Mouse (Mus musculus): ENCODE data around the gene Lrrc72.

Lrrc72 gene

GRCm38 (mm10) chr12:36253298-36253697 lies at the start of gene Lrrc72:
Gene Lrrc72 (minus strand): TSS chr12:36253398.
- WGBS: 97% methylated on average over 9 of the region's 9 CpGs

DNA sequence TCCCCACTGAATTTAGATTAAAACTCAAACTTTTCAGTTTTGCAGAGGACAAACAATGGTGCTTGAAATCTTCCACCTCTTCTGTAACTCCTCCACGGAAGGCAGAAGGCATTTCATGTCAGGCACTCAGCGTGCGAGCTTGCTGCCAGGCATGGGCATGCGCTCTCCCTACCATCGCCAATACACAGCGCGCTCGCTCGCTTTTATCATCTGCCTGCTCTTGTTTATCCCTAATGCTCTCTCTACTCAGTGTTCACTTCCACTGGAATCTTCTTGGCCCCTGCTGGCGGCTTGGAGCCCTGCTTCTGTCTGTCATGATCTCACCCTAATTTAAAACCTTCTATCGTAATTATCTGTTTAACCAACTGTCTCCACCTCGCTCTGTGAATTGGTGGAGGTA lies 49.1 kb upstream of the Lrrc72 start:
- WGBS: 38% methylated on average over 12 of the region's 12 CpGs

GRCm38 (mm10) chr12:36291346-36291745 lies 38.1 kb upstream of the Lrrc72 start:
- 68% methylated on average over 6 of the region's 6 CpGs for WGBS

DNA sequence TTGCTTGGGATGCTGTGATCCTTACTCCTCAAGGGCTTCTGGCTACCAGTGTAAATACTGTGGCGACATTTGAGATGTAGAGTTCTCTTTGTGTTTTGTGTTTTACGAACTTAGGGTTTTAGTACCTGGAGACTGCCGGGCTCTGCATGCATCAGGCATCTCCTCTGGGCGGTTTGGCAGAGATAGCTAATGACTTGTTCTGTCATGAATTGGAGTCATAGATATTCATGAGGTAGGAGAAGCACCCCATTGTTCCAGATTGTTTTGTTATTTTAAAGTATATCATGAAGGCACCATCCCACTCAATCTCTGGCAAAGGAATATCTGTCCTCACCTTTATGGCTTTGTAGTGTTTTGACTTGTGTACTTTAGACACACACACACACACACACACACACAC lies 37.3 kb upstream of the Lrrc72 start:
- WGBS: 81% methylated on average over 4 of the region's 4 CpGs

GRCm38 (mm10) chr12:36289634-36290033 lies 36.4 kb upstream of the Lrrc72 start:
- 64% methylated on average over 8 of the region's 8 CpGs for WGBS

GRCm38 (mm10) chr12:36274823-36275222 lies 21.6 kb upstream of the Lrrc72 start:
- 68% methylated on average over 3 of the region's 3 CpGs for WGBS

GRCm38 (mm10) chr12:36267670-36268246 lies 14.6 kb upstream of the Lrrc72 start:
- WGBS: 90% methylated on average over 8 of the region's 8 CpGs

GRCm38 (mm10) chr12:36262116-36262721 lies 9.0 kb upstream of the Lrrc72 start:
- WGBS: 53% methylated on average over 11 of the region's 11 CpGs

DNA sequence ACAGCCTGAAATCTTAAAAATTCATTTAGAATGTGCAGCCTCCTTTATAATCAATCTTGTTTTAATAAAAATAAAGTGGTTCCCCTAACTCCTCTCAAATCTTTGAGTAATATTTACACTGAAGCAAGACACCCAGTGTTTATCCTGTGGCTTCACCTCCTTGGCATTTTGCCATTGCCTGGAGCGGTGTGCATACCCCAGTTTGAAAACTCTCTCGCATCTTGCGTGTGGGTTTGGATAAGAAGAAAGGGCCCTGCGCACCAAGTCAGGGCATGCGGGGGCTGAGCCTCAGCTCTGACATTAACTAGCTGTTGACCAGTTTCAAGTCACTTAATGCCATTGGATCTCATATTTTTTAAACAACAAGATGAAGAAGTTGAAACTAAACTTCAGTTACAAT lies 2.2 kb upstream of the Lrrc72 start:
- 47% methylated on average over 5 of the region's 5 CpGs for WGBS

GRCm38 (mm10) chr12:36241171-36241570 lies 12.0 kb downstream of the Lrrc72 start:
- 75% methylated on average over 3 of the region's 3 CpGs for WGBS

- WGBS: 93% methylated on average over 2 of the region's 2 CpGs
Measured at GRCm38 (mm10) chr12:36231386-36231785, 21.8 kb downstream of the Lrrc72 start.

DNA sequence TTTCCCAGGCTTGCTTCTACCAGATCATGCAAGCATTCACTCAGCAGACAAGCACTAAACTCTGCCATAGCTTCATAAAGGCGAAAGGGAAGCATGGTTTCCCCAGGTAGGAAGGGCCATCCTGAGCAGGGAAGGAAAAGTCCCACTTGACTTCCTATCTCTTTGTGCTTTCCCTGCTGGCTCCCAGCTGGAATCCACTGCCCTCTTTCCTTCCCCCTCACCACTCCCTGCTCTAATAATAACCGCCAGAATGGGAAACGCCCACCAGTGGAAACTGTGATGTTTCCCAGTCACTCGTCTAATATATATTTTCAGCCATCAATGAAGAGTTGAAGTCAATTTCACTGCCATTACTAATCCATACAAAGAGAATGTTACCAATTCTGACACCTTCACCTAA lies 28.8 kb downstream of the Lrrc72 start:
- WGBS: 64% methylated on average over 4 of the region's 4 CpGs

- 80% methylated on average over 10 of the region's 10 CpGs for WGBS
Measured at GRCm38 (mm10) chr12:36216905-36217304, 36.3 kb downstream of the Lrrc72 start.

DNA sequence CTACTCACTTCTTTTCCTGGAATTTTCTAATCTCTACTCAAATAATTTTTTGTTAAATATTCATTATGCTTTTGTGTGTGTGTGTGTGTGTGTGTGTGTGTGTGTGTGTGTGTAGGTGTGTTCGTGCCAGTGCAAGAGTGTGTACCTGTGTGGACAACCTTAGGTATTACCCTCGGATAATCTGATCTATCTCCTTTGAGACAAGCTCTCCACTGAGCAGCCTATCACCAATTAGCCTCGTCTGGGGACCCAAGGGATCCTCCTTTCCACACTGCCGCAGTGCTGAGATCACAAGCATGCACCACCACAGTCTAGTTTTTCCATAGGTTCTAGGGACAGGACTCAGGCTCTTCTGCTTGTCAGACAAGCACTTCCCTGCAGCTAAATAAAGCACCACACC lies 37.0 kb downstream of the Lrrc72 start:
- 84% methylated on average over 4 of the region's 4 CpGs for WGBS

DNA sequence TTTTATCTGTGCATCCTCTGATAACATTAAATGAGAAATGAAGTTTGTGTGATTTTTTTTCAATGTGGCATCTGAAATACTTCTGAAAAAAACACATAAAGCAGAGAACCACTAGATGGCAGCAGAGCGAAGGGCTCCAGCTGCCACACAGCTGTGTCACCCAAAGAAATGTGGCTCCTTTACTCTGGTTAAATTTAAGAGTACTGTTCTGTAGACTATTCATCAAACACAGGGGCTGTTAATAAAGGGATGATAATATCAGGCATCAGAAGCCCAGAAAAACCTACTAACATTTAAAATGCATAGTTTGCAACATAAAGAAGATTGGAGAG lies 38.1 kb downstream of the Lrrc72 start:
- 2% methylated on average over 1 of the region's 1 CpGs for WGBS

GRCm38 (mm10) chr12:36214389-36215148 lies 38.6 kb downstream of the Lrrc72 start:
- WGBS: 60% methylated on average over 8 of the region's 8 CpGs

DNA sequence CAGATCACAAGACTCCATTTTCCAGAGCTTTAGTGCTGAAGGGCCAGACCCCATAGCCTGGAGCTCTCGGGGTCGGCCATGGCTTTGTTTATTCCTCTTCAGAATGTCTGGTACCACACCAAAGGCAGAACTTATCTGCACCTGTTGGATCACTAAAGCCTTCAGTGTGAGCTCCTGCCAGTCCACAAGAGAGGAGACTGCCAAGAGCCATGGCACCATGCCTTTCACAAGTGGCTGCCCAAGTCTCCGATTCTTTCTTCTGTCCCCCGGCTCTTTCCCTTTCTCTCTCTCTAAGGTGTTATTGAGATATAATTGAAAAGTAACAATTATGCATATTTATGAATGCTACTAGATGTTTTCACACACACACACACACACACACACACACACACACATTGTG lies 43.1 kb downstream of the Lrrc72 start:
- 48% methylated on average over 4 of the region's 4 CpGs for WGBS

- 25% methylated on average over 19 of the region's 19 CpGs for WGBS
Measured at GRCm38 (mm10) chr12:36208456-36208855, 44.7 kb downstream of the Lrrc72 start.

DNA sequence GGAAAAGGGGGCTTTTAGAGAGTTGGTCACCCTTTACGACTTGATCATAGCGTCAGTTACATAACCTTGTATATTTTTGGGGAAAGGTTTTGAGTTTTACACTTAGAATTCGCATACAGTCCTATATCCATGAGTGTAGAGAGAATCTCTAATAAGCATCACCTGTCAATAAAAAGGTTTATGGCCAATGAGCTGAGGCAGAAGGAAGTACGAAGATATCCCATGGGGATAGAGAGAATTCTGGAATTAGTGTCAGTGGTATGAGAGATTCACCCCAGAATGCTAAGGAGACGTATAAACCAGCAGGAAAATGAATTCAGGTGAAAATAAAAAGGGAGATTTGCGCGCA lies 45.4 kb downstream of the Lrrc72 start:
- 48% methylated on average over 7 of the region's 7 CpGs for WGBS

- WGBS: 40% methylated on average over 9 of the region's 9 CpGs
Measured at GRCm38 (mm10) chr12:36207072-36207799, 46.0 kb downstream of the Lrrc72 start.

GRCm38 (mm10) chr12:36205579-36206119 lies 47.5 kb downstream of the Lrrc72 start:
- 53% methylated on average over 5 of the region's 5 CpGs for WGBS

GRCm38 (mm10) chr12:36194976-36195375 lies 58.2 kb downstream of the Lrrc72 start:
- WGBS: 95% methylated on average over 7 of the region's 7 CpGs
